Mouse (Mus musculus): ENCODE measurements around the gene Sgcg. TPM values are rescaled to one million over a fixed set of nuclear protein-coding genes. Genes with fewer than 3 reads are reported as not detected.
A peak's percentile ranks its signal among the peaks of the same experiment; 100 is the strongest.

The Sgcg gene
- polyA plus RNA-seq, 1 experiment from 2014 or later, result 5.6 TPM

DNA sequence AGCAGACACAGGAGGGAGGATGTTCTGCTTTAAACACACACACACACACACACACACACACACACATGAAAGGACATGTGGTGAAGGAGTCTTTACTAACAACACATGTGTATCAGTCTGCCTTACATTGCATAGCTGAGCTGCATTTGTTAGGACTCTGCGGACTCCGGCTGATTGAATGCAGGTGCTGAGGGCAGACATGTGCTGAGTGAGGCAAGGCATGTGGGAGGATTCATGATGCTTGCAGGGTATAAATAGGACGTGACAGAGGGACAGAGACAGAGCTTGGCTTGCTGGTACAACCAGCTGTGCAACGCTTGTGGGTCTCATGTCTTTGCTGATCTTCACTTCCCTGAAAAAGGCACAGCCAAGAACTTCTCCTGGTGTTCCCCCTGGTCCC lies 34.5 kb downstream of the Sgcg start:
- ATAC-seq (ENCODE audit: insufficient read depth, low FRiP score), result no peak
- Histone ChIP-seq H3K4me1 (ENCODE audit: control insufficient read depth, insufficient read depth, low read length) (no peaks in the 10 kb centered on the region), H3K4me3 (replicated peaks; ENCODE audit: low read length) (no peak overlapping the region), H3K9me3 (replicated peaks; ENCODE audit: control insufficient read depth, low read length) (no peaks in the 10 kb centered on the region), H3K27ac (ENCODE audit: low read length) (peak overlapping the region; percentile 37; the same call in 1 of the 2 replicates), H3K4me2 (ENCODE audit: low read depth, low read length) (no peak overlapping the region), H3K36me3 (ENCODE audit: control insufficient read depth, insufficient read depth, low read length) (no peaks in the 10 kb centered on the region), H3K9ac (ENCODE audit: low read length) (no peak overlapping the region), H3K27me3 (ENCODE audit: control insufficient read depth, insufficient read depth, low read length) (no peaks in the 10 kb centered on the region)
- 68% methylated on average over 4 of the region's 4 CpGs for WGBS

DNA sequence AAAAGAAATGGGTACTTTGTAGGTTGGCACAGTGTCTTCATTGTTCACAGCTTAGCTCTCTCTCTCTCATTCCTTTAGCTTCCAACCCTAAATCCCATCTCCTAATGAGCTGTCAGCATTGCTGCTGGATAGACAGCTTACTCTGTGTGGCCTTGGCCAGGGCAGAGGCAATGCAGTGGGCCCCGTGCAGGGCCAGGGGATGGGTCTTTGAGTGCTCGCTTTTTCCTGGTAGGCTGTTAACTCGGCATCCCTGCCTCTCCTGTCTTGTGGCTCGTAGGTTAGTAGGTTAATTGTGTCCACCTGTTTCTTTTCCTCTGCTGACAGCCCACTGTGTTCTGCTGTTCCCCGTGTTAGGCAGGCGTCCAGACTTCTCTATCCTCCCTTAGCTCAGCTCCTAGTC lies 35.8 kb downstream of the Sgcg start:
- Histone ChIP-seq H3K27ac (ENCODE audit: low read length) (no peak overlapping the region), H3K27me3 (ENCODE audit: control insufficient read depth, insufficient read depth, low read length) (no peaks in the 10 kb centered on the region), H3K4me3 (replicated peaks; ENCODE audit: low read length) (no peak overlapping the region), H3K4me1 (ENCODE audit: control insufficient read depth, insufficient read depth, low read length) (no peaks in the 10 kb centered on the region), H3K4me2 (ENCODE audit: low read depth, low read length) (no peak overlapping the region), H3K36me3 (ENCODE audit: control insufficient read depth, insufficient read depth, low read length) (no peaks in the 10 kb centered on the region), H3K9ac (ENCODE audit: low read length) (no peak overlapping the region), H3K9me3 (replicated peaks; ENCODE audit: control insufficient read depth, low read length) (no peaks in the 10 kb centered on the region)
- ATAC-seq (ENCODE audit: insufficient read depth, low FRiP score), result 0 out of 2 replicates have a peak, but pooled peaks have one; percentile 25
- whole genome bisulfite sequencing, result 32% methylated on average over 6 of the region's 6 CpGs

DNA sequence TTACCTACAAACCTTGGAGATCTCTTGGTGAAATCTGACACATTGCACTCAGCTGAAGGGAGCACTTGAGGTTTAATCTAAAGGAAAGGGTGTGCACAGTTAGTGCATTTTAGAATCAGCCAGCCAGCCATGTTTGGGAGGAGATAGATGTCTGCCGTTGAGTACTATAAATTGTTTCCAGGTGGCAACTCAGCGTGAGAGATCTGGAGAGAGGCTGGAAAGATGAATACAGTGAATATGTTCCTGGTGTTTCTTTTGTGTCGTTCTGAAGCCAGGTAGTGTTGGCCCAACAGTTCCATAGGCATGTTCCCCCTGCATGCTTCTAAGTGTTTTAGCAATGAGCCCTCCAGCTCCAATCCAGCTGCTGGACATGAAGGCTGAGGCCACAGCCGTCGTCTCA lies 37.1 kb downstream of the Sgcg start:
- WGBS, result 72% methylated on average over 5 of the region's 5 CpGs
- no peak overlapping the region for H3K4me3 ChIP-seq (replicated peaks; ENCODE audit: low read length)
- H3K9ac ChIP-seq (ENCODE audit: low read length), result no peak overlapping the region
- H3K4me2 ChIP-seq (ENCODE audit: low read depth, low read length), result no peak overlapping the region
- H3K36me3 ChIP-seq (ENCODE audit: control insufficient read depth, insufficient read depth, low read length), result no peaks in the 10 kb centered on the region
- no peak for ATAC-seq (ENCODE audit: insufficient read depth, low FRiP score)
- no peaks in the 10 kb centered on the region for H3K4me1 ChIP-seq (ENCODE audit: control insufficient read depth, insufficient read depth, low read length)
- H3K27me3 ChIP-seq (ENCODE audit: control insufficient read depth, insufficient read depth, low read length), result no peaks in the 10 kb centered on the region
- no peak overlapping the region for H3K27ac ChIP-seq (ENCODE audit: low read length)
- no peaks in the 10 kb centered on the region for H3K9me3 ChIP-seq (replicated peaks; ENCODE audit: control insufficient read depth, low read length)

DNA sequence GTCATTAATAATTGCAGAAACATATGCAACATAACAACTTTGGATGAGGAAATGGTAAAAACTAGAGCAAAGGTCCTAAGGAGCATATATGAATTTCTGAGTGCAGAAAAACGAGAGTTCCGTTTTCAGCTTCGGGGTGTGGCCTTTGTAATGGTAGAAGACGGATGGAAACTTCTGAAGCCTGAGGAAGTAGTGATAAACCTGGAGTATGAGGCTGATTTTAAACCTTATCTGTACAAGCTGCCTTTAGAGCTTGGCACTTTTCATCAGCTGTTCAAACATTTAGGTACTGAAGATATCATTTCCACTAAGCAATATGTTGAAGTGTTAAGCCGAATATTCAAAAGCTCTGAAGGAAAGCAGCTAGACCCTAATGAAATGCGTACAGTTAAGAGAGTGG lies 46.5 kb downstream of the Sgcg start:
- H3K36me3 ChIP-seq (ENCODE audit: control insufficient read depth, insufficient read depth, low read length), result no peaks in the 10 kb centered on the region
- no peak for ATAC-seq (ENCODE audit: insufficient read depth, low FRiP score)
- H3K9me3 ChIP-seq (replicated peaks; ENCODE audit: control insufficient read depth, low read length), result no peaks in the 10 kb centered on the region
- H3K27me3 ChIP-seq (ENCODE audit: control insufficient read depth, insufficient read depth, low read length), result no peaks in the 10 kb centered on the region
- no peaks in the 10 kb centered on the region for H3K4me1 ChIP-seq (ENCODE audit: control insufficient read depth, insufficient read depth, low read length)
- H3K4me2 ChIP-seq (ENCODE audit: low read depth, low read length), result no peak overlapping the region
- no peak overlapping the region for H3K4me3 ChIP-seq (replicated peaks; ENCODE audit: low read length)
- H3K27ac ChIP-seq (ENCODE audit: low read length), result no peak overlapping the region
- whole genome bisulfite sequencing, result 67% methylated on average over 6 of the region's 6 CpGs
- no peak overlapping the region for H3K9ac ChIP-seq (ENCODE audit: low read length)

GRCm38 (mm10) chr14:61210111-61210510 lies 48.2 kb downstream of the Sgcg start:
- no peaks in the 10 kb centered on the region for H3K4me1 ChIP-seq (ENCODE audit: control insufficient read depth, insufficient read depth, low read length)
- no peak overlapping the region for H3K4me2 ChIP-seq (ENCODE audit: low read depth, low read length)
- WGBS, result 82% methylated on average over 5 of the region's 5 CpGs
- no peak for ATAC-seq (ENCODE audit: insufficient read depth, low FRiP score)
- no peak overlapping the region for H3K9ac ChIP-seq (ENCODE audit: low read length)
- H3K27ac ChIP-seq (ENCODE audit: low read length), result no peak overlapping the region
- no peaks in the 10 kb centered on the region for H3K27me3 ChIP-seq (ENCODE audit: control insufficient read depth, insufficient read depth, low read length)
- no peaks in the 10 kb centered on the region for H3K9me3 ChIP-seq (replicated peaks; ENCODE audit: control insufficient read depth, low read length)
- no peak overlapping the region for H3K4me3 ChIP-seq (replicated peaks; ENCODE audit: low read length)
- H3K36me3 ChIP-seq (ENCODE audit: control insufficient read depth, insufficient read depth, low read length), result 0 out of 2 replicates have a peak, but pooled peaks cover 6% of the 10 kb centered on the region

- 90% methylated on average over 4 of the region's 4 CpGs for WGBS
- H3K4me2 ChIP-seq (ENCODE audit: low read depth, low read length), result no peak overlapping the region
Measured at GRCm38 (mm10) chr14:61194416-61194815, 63.9 kb downstream of the Sgcg start.

GRCm38 (mm10) chr14:61192326-61192725 lies 66.0 kb downstream of the Sgcg start:
- no peaks in the 10 kb centered on the region for H3K9me3 ChIP-seq (replicated peaks; ENCODE audit: control insufficient read depth, low read length)
- no peak for ATAC-seq (ENCODE audit: insufficient read depth, low FRiP score)
- H3K9ac ChIP-seq (ENCODE audit: low read length), result no peak overlapping the region
- H3K27me3 ChIP-seq (ENCODE audit: control insufficient read depth, insufficient read depth, low read length), result no peaks in the 10 kb centered on the region
- H3K4me1 ChIP-seq (ENCODE audit: control insufficient read depth, insufficient read depth, low read length), result no peaks in the 10 kb centered on the region
- H3K27ac ChIP-seq (ENCODE audit: low read length), result no peak overlapping the region
- H3K36me3 ChIP-seq (ENCODE audit: control insufficient read depth, insufficient read depth, low read length), result peaks cover 4% of the 10 kb centered on the region; the same call in 1 of the 2 replicates
- no peak overlapping the region for H3K4me2 ChIP-seq (ENCODE audit: low read depth, low read length)
- 69% methylated on average over 10 of the region's 10 CpGs for WGBS
- no peak overlapping the region for H3K4me3 ChIP-seq (replicated peaks; ENCODE audit: low read length)

More at GRCm38 (mm10) chr14:61194416-61194815, 63.9 kb downstream of the Sgcg start:
- H3K4me3 ChIP-seq (replicated peaks; ENCODE audit: low read length), result no peak overlapping the region
- H3K27me3 ChIP-seq (ENCODE audit: control insufficient read depth, insufficient read depth, low read length), result no peaks in the 10 kb centered on the region
- no peaks in the 10 kb centered on the region for H3K4me1 ChIP-seq (ENCODE audit: control insufficient read depth, insufficient read depth, low read length)
- H3K36me3 ChIP-seq (ENCODE audit: control insufficient read depth, insufficient read depth, low read length), result peaks cover 9% of the 10 kb centered on the region
- no peak overlapping the region for H3K9ac ChIP-seq (ENCODE audit: low read length)
- no peak for ATAC-seq (ENCODE audit: insufficient read depth, low FRiP score)
- no peaks in the 10 kb centered on the region for H3K9me3 ChIP-seq (replicated peaks; ENCODE audit: control insufficient read depth, low read length)
- no peak overlapping the region for H3K27ac ChIP-seq (ENCODE audit: low read length)

- H3K27ac ChIP-seq (ENCODE audit: low read length), result no peak overlapping the region
- 82% methylated on average over 7 of the region's 7 CpGs for WGBS
- ATAC-seq (ENCODE audit: insufficient read depth, low FRiP score), result no peak
- no peaks in the 10 kb centered on the region for H3K4me1 ChIP-seq (ENCODE audit: control insufficient read depth, insufficient read depth, low read length)
- no peak overlapping the region for H3K4me3 ChIP-seq (replicated peaks; ENCODE audit: low read length)
- no peaks in the 10 kb centered on the region for H3K9me3 ChIP-seq (replicated peaks; ENCODE audit: control insufficient read depth, low read length)
- H3K4me2 ChIP-seq (ENCODE audit: low read depth, low read length), result no peak overlapping the region
- no peak overlapping the region for H3K9ac ChIP-seq (ENCODE audit: low read length)
- H3K27me3 ChIP-seq (ENCODE audit: control insufficient read depth, insufficient read depth, low read length), result no peaks in the 10 kb centered on the region
- peaks cover 4% of the 10 kb centered on the region; the same call in 1 of the 2 replicates for H3K36me3 ChIP-seq (ENCODE audit: control insufficient read depth, insufficient read depth, low read length)
Measured at GRCm38 (mm10) chr14:61191904-61192303, 66.4 kb downstream of the Sgcg start.

DNA sequence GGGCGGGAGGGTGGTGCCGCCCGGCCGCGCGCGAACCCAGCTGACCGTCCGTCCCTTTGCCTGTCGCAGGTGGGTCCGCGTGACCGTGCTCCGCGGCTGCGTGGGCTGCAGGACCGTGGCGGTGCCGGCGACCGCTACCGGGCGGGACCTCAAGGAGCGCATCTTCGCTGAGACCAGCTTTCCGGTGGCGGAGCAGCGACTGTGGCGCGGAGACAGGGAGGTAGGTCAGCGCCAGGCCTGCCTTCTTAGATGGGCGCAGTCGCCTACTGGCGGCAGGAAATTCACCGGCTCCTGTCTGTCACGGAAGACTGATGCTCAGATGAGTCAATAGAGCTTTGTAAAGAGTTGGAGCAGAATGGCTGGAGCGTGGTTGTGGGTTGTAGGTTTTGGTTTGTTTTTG lies 85.1 kb downstream of the Sgcg start:
- peak overlapping the region; percentile 85 for H3K27ac ChIP-seq (ENCODE audit: low read length)
- under 1% methylated on average over 37 of the region's 37 CpGs for WGBS
- peak overlapping the region; percentile 58 for H3K4me3 ChIP-seq (replicated peaks; ENCODE audit: low read length)
- peak; percentile 30; the same call in 1 of the 2 replicates for ATAC-seq (ENCODE audit: insufficient read depth, low FRiP score)
- H3K9ac ChIP-seq (ENCODE audit: low read length), result peak overlapping the region; percentile 79
- no peaks in the 10 kb centered on the region for H3K36me3 ChIP-seq (ENCODE audit: control insufficient read depth, insufficient read depth, low read length)
- peaks cover 9% of the 10 kb centered on the region; the same call in 1 of the 2 replicates for H3K4me1 ChIP-seq (ENCODE audit: control insufficient read depth, insufficient read depth, low read length)
- H3K27me3 ChIP-seq (ENCODE audit: control insufficient read depth, insufficient read depth, low read length), result no peaks in the 10 kb centered on the region; the same call in 1 of the 2 replicates
- H3K9me3 ChIP-seq (replicated peaks; ENCODE audit: control insufficient read depth, low read length), result no peaks in the 10 kb centered on the region
- peak overlapping the region; percentile 77 for H3K4me2 ChIP-seq (ENCODE audit: low read depth, low read length)
